Mouse (Mus musculus) hindbrain, embryonic 13.5 days (tissue): ENCODE data around the gene Tmem132d. TPM values are rescaled to one million over a fixed set of nuclear protein-coding genes. Genes with fewer than 3 reads are reported as not detected.
A peak's percentile ranks its signal among the peaks of the same experiment; 100 is the strongest.

ENCODE experiments used
- ATAC-seq: fragments of 200-750 bp; cut with Nextera tagmentation; 2 replicates; pipeline ENCODE4 v1.8.0; 2017; ENCODE audit warnings: moderate TSS enrichment; ENCODE audit not compliant: low FRiP score
- H3K27ac ChIP-seq: fragments of 300-500 bp; sonication (generic); 2 replicates; pipeline ENCODE4 v1.5.1; 2015; ENCODE audit warnings: inconsistent platforms, mild to moderate bottlenecking, moderate library complexity
- H3K27me3 ChIP-seq: fragments of 300-500 bp; sonication (generic); 2 replicates; pipeline ENCODE4 v1.6.1; 2015; ENCODE audit warnings: mild to moderate bottlenecking, inconsistent platforms
- H3K36me3 ChIP-seq: fragments of 300-500 bp; sonication (generic); 2 replicates; pipeline ENCODE4 v1.6.1; 2015; ENCODE audit warnings: mild to moderate bottlenecking, inconsistent platforms
- H3K4me1 ChIP-seq: fragments of 300-500 bp; sonication (generic); replicated peaks from 2 replicates; pipeline ENCODE4 v1.6.1; 2015; ENCODE audit warnings: inconsistent platforms
- H3K4me2 ChIP-seq: fragments of 300-500 bp; sonication (generic); 2 replicates; pipeline ENCODE4 v1.6.1; 2015; ENCODE audit warnings: inconsistent platforms, mild to moderate bottlenecking, moderate library complexity
- H3K4me3 ChIP-seq: fragments of 300-500 bp; sonication (generic); 2 replicates; pipeline ENCODE4 v1.5.1; 2015; ENCODE audit warnings: mild to moderate bottlenecking, inconsistent platforms
- H3K9ac ChIP-seq: fragments of 300-500 bp; sonication (generic); 2 replicates; pipeline ENCODE4 v1.6.1; 2015; ENCODE audit warnings: mild to moderate bottlenecking, inconsistent platforms
- H3K9me3 ChIP-seq: fragments of 300-500 bp; sonication (generic); 2 replicates; pipeline ENCODE4 v1.6.1; 2016; ENCODE audit warnings: inconsistent platforms
- WGBS: fragments of 180-500 bp; shearing (Covaris S2); methylation state at CpG from one replicate; pipeline ENCODE4 v1.1.7; 2015; 5-methylcytosine and 5-hydroxymethylcytosine counted together
- polyA plus RNA-seq: library from polyadenylated mRNA; unstranded; fragments of >200 nt; fragmentation: Nextera tagmentation; extraction: Ambion mirVana; gene quantifications from 2 replicates; pipeline ENCODE4 v1.2.1, GENCODE M21; 2015

Tmem132d gene
- polyA plus RNA-seq, 1 experiment from 2014 or later = 2.8 TPM

- Histone ChIP-seq H3K36me3 (no peaks in the 10 kb centered on the region), H3K9me3 (no peaks in the 10 kb centered on the region), H3K27me3 (peaks cover 82% of the 10 kb centered on the region), H3K9ac (no peak overlapping the region), H3K4me2 (no peak overlapping the region), H3K4me1 (peaks cover 20% of the 10 kb centered on the region), H3K27ac (no peak overlapping the region), H3K4me3 (no peak overlapping the region)
- 67% methylated on average over 16 of the region's 16 CpGs for WGBS
- ATAC-seq = no peak
Observed at GRCm38 (mm10) chr5:128438078-128438477, 5.2 kb upstream of the Tmem132d start.

DNA sequence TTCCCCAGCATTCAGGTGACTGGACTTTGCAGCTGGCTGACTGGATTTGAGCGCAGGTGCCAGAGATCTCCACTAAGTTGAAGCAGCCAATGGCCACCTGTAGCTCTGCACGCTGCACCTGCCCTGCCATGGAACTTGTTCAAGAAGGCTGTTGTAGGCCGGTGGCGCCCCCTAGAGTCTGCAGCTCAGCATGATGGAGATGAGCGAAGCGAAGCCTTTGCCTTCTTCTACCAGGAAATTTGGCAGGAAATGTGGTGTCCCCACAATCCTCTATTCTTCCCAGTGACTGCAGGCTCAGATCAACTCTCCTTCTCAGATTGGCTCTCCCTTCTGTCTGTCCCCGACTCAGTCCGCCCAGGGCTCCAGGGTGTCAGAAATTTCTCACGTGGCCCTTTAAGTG lies 4.0 kb upstream of the Tmem132d start:
- WGBS = 22% methylated on average over 9 of the region's 9 CpGs
- Histone ChIP-seq H3K27me3 (peaks cover 82% of the 10 kb centered on the region), H3K4me1 (peaks cover 29% of the 10 kb centered on the region), H3K9me3 (no peaks in the 10 kb centered on the region), H3K9ac (no peak overlapping the region), H3K4me2 (no peak overlapping the region), H3K4me3 (no peak overlapping the region), H3K36me3 (no peaks in the 10 kb centered on the region), H3K27ac (no peak overlapping the region)
- no peak for ATAC-seq

DNA sequence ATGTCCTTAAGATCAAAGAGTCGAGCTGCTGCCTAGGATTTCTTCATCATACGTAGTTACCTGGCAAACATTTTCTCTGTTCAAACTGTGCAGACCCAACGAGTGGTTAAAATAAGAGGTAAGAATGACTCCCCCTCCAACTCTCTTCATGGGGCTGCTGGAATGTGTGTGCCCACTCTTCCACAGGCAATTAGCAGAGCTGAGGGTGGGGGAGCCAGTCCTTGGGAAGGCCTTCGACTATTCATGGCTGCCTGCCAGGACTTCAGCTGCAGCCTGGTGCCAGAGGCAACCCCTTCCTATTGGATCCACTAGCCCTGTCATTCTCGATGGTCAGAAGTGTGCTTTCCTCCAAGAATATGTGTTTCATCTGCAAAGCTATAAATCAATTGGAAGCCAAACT lies 2.8 kb upstream of the Tmem132d start:
- WGBS = 58% methylated on average over 5 of the region's 5 CpGs
- Histone ChIP-seq H3K9ac (no peak overlapping the region), H3K9me3 (no peaks in the 10 kb centered on the region), H3K4me2 (no peak overlapping the region), H3K4me1 (peaks cover 29% of the 10 kb centered on the region), H3K4me3 (no peak overlapping the region), H3K27me3 (peaks cover 83% of the 10 kb centered on the region), H3K36me3 (no peaks in the 10 kb centered on the region), H3K27ac (no peak overlapping the region)
- no peak for ATAC-seq

GRCm38 (mm10) chr5:128433786-128434185 lies 909 bp upstream of the Tmem132d start:
- Histone ChIP-seq H3K27ac (no peak overlapping the region), H3K4me1 (peaks cover 32% of the 10 kb centered on the region), H3K4me3 (no peak overlapping the region), H3K36me3 (no peaks in the 10 kb centered on the region), H3K4me2 (no peak overlapping the region), H3K9me3 (no peaks in the 10 kb centered on the region), H3K27me3 (peaks cover 86% of the 10 kb centered on the region), H3K9ac (no peak overlapping the region)
- no peak for ATAC-seq
- 32% methylated on average over 9 of the region's 9 CpGs for WGBS

GRCm38 (mm10) chr5:128432422-128432821 lies 455 bp downstream of the Tmem132d start:
- peaks cover 27% of the 10 kb centered on the region for H3K4me1 ChIP-seq
- peak overlapping the region; percentile 52 for H3K4me3 ChIP-seq
- H3K27ac ChIP-seq = no peak overlapping the region
- 0 out of 2 replicates have a peak, but pooled peaks have one; percentile 54 for ATAC-seq
- WGBS = 1% methylated on average over 37 of the region's 37 CpGs
- H3K27me3 ChIP-seq = peaks cover 73% of the 10 kb centered on the region
- no peaks in the 10 kb centered on the region for H3K36me3 ChIP-seq
- H3K9ac ChIP-seq = peak overlapping the region; percentile 70
- H3K4me2 ChIP-seq = peak overlapping the region; percentile 89
- H3K9me3 ChIP-seq = no peaks in the 10 kb centered on the region

DNA sequence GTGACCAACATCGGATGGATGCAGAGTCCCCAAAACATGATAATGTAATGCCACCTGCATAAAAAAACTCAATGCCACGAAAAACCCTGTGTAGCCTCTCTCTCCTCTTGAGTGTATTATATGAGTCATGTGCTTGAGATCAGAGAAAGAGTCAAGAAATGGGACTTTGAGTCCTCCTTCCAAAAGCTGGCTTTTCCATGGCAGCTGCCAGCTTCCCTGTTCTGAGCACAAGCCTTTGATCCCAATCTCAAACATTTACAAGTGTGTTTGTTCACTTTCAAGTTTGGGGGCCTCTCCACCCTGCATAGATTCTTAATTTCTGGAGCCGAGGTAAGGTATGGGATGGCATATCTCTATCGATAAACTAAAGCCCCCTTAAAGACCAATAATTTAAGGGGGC lies 8.2 kb downstream of the Tmem132d start:
- ATAC-seq = no peak
- Histone ChIP-seq H3K4me3 (no peak overlapping the region), H3K27ac (no peak overlapping the region), H3K4me1 (no peaks in the 10 kb centered on the region), H3K27me3 (peaks cover 8% of the 10 kb centered on the region; the same call in 1 of the 2 replicates), H3K36me3 (no peaks in the 10 kb centered on the region), H3K9me3 (peaks cover 3% of the 10 kb centered on the region; the same call in 1 of the 2 replicates), H3K4me2 (no peak overlapping the region), H3K9ac (no peak overlapping the region)
- 91% methylated on average over 4 of the region's 4 CpGs for WGBS

GRCm38 (mm10) chr5:128424213-128424612 lies 8.7 kb downstream of the Tmem132d start:
- Histone ChIP-seq H3K4me1 (no peaks in the 10 kb centered on the region), H3K4me3 (no peak overlapping the region), H3K36me3 (no peaks in the 10 kb centered on the region), H3K27me3 (peaks cover 8% of the 10 kb centered on the region; the same call in 1 of the 2 replicates), H3K9ac (no peak overlapping the region), H3K9me3 (peaks cover 3% of the 10 kb centered on the region; the same call in 1 of the 2 replicates), H3K27ac (no peak overlapping the region), H3K4me2 (no peak overlapping the region)
- WGBS = 88% methylated on average over 2 of the region's 2 CpGs
- ATAC-seq = no peak

GRCm38 (mm10) chr5:128422090-128422489 lies 10.8 kb downstream of the Tmem132d start:
- H3K27me3 ChIP-seq = 0 out of 2 replicates have a peak, but pooled peaks cover 4% of the 10 kb centered on the region
- peaks cover 3% of the 10 kb centered on the region; the same call in 1 of the 2 replicates for H3K9me3 ChIP-seq
- ATAC-seq = no peak
- no peak overlapping the region for H3K4me3 ChIP-seq
- no peak overlapping the region for H3K9ac ChIP-seq
- H3K36me3 ChIP-seq = no peaks in the 10 kb centered on the region
- no peak overlapping the region for H3K4me2 ChIP-seq
- 93% methylated on average over 2 of the region's 2 CpGs for WGBS
- no peaks in the 10 kb centered on the region for H3K4me1 ChIP-seq
- H3K27ac ChIP-seq = no peak overlapping the region

- no peak overlapping the region for H3K4me2 ChIP-seq
- H3K9me3 ChIP-seq = peaks cover 3% of the 10 kb centered on the region; the same call in 1 of the 2 replicates
- no peak overlapping the region for H3K27ac ChIP-seq
- no peak overlapping the region for H3K4me3 ChIP-seq
- H3K4me1 ChIP-seq = no peaks in the 10 kb centered on the region
- H3K9ac ChIP-seq = no peak overlapping the region
- WGBS = 44% methylated on average over 11 of the region's 11 CpGs
- no peak for ATAC-seq
- H3K36me3 ChIP-seq = no peaks in the 10 kb centered on the region
- H3K27me3 ChIP-seq = 0 out of 2 replicates have a peak, but pooled peaks cover 4% of the 10 kb centered on the region
Observed at GRCm38 (mm10) chr5:128418149-128418710, 14.6 kb downstream of the Tmem132d start.

- WGBS = 60% methylated on average over 8 of the region's 8 CpGs
Observed at GRCm38 (mm10) chr5:128414056-128414455, 18.8 kb downstream of the Tmem132d start.

GRCm38 (mm10) chr5:128412306-128412705 lies 20.6 kb downstream of the Tmem132d start:
- H3K36me3 ChIP-seq = no peaks in the 10 kb centered on the region
- no peak for ATAC-seq
- WGBS = 75% methylated on average over 6 of the region's 6 CpGs

More at GRCm38 (mm10) chr5:128414056-128414455, 18.8 kb downstream of the Tmem132d start:
- Histone ChIP-seq H3K9me3 (no peaks in the 10 kb centered on the region), H3K4me1 (no peaks in the 10 kb centered on the region), H3K9ac (no peak overlapping the region), H3K4me2 (no peak overlapping the region), H3K27ac (no peak overlapping the region), H3K36me3 (no peaks in the 10 kb centered on the region), H3K4me3 (no peak overlapping the region), H3K27me3 (no peaks in the 10 kb centered on the region)
- ATAC-seq = no peak

GRCm38 (mm10) chr5:128407546-128407945 lies 25.3 kb downstream of the Tmem132d start:
- Histone ChIP-seq H3K9me3 (no peaks in the 10 kb centered on the region), H3K36me3 (no peaks in the 10 kb centered on the region), H3K9ac (no peak overlapping the region), H3K4me2 (no peak overlapping the region), H3K27me3 (no peaks in the 10 kb centered on the region), H3K4me3 (no peak overlapping the region), H3K27ac (no peak overlapping the region), H3K4me1 (no peaks in the 10 kb centered on the region)
- no peak for ATAC-seq
- 85% methylated on average over 9 of the region's 9 CpGs for WGBS

More at GRCm38 (mm10) chr5:128412306-128412705, 20.6 kb downstream of the Tmem132d start:
- no peak overlapping the region for H3K9ac ChIP-seq
- no peaks in the 10 kb centered on the region for H3K4me1 ChIP-seq
- no peak overlapping the region for H3K4me3 ChIP-seq
- no peaks in the 10 kb centered on the region for H3K9me3 ChIP-seq
- H3K27ac ChIP-seq = no peak overlapping the region
- no peaks in the 10 kb centered on the region for H3K27me3 ChIP-seq
- no peak overlapping the region for H3K4me2 ChIP-seq

GRCm38 (mm10) chr5:128405071-128405470 lies 27.8 kb downstream of the Tmem132d start:
- Histone ChIP-seq H3K9me3 (no peaks in the 10 kb centered on the region), H3K4me1 (no peaks in the 10 kb centered on the region), H3K4me2 (no peak overlapping the region), H3K36me3 (no peaks in the 10 kb centered on the region), H3K9ac (no peak overlapping the region), H3K4me3 (no peak overlapping the region), H3K27ac (no peak overlapping the region), H3K27me3 (no peaks in the 10 kb centered on the region)
- 90% methylated on average over 8 of the region's 8 CpGs for WGBS
- ATAC-seq = no peak
